Mouse (Mus musculus) neural tube, embryonic 11.5 days (tissue): ENCODE measurements around the gene Hist1h2be. TPM values are rescaled to one million over a fixed set of nuclear protein-coding genes. Genes with fewer than 3 reads are reported as not detected.
"Not testable (repeated sequence)": the region's sequence is repeated elsewhere in the genome, so short reads cannot be mapped to it uniquely, and the experiment has no call there.

Experiments used
- ATAC-seq: fragments of 200-750 bp; cut with Nextera tagmentation; 2 replicates; pipeline ENCODE4 v1.8.0; 2017; ENCODE audit warnings: moderate number of reproducible peaks, mild to moderate bottlenecking, moderate TSS enrichment, moderate library complexity; ENCODE audit not compliant: insufficient read depth, low FRiP score, low TSS enrichment
- DNase-seq: peaks from one replicate; pipeline ENCODE4 v3.0.0-alpha.2; 2015; ENCODE audit warnings: low spot score
- H3K27ac ChIP-seq: fragments of 300-500 bp; sonication (generic); 2 replicates; pipeline ENCODE4 v1.5.1; 2014; ENCODE audit warnings: low read depth, mild to moderate bottlenecking, low read length
- H3K27me3 ChIP-seq: fragments of 300-500 bp; sonication (generic); 2 replicates; pipeline ENCODE4 v1.6.1; 2014; ENCODE audit warnings: mild to moderate bottlenecking, low read length, mixed read lengths; ENCODE audit not compliant: control insufficient read depth, insufficient read depth
- H3K36me3 ChIP-seq: fragments of 300-500 bp; sonication (generic); 2 replicates; pipeline ENCODE4 v1.6.1; 2014; ENCODE audit warnings: mild to moderate bottlenecking, low read length, moderate library complexity, mixed read lengths; ENCODE audit not compliant: control insufficient read depth, insufficient read depth
- H3K4me1 ChIP-seq: fragments of 300-500 bp; sonication (generic); 2 replicates; pipeline ENCODE4 v1.6.1; 2014; ENCODE audit warnings: low read length, mixed read lengths; ENCODE audit not compliant: control insufficient read depth, insufficient read depth
- H3K4me2 ChIP-seq: fragments of 300-500 bp; sonication (generic); 2 replicates; pipeline ENCODE4 v1.6.1; 2014; ENCODE audit warnings: low read depth, mild to moderate bottlenecking, moderate library complexity
- H3K4me3 ChIP-seq: fragments of 300-500 bp; sonication (generic); 2 replicates; pipeline ENCODE4 v1.5.1; 2014; ENCODE audit warnings: low read depth, low read length
- H3K9ac ChIP-seq: fragments of 300-500 bp; sonication (generic); 2 replicates; pipeline ENCODE4 v1.6.1; 2014; ENCODE audit warnings: mild to moderate bottlenecking, low read length
- H3K9me3 ChIP-seq: fragments of 300-500 bp; sonication (generic); 2 replicates; pipeline ENCODE4 v1.6.1; 2016; ENCODE audit warnings: low read length; ENCODE audit not compliant: control insufficient read depth
- WGBS: fragments of 180-500 bp; shearing (Covaris S2); extraction: QIAGEN DNeasy Blood & Tissue Kit; methylation state at CpG from one replicate; pipeline ENCODE4 v1.1.7; 2014; 5-methylcytosine and 5-hydroxymethylcytosine counted together
- polyA plus RNA-seq: library from polyadenylated mRNA; unstranded; fragments of >200 nt; fragmentation: Nextera tagmentation; extraction: Ambion mirVana; gene quantifications from 2 replicates; pipeline ENCODE4 v1.2.1, GENCODE M21; 2014

Hist1h2be gene
- polyA plus RNA-seq, 1 experiment from 2014 or later: 1.8 TPM

GRCm38 (mm10) chr13:23550761-23551145, 70.2 kb downstream of the Hist1h2be start:
- Histone ChIP-seq H3K4me2 (peak overlapping the region; percentile 57), H3K4me3 (peak overlapping the region; percentile 40), H3K4me1 (peaks cover 5% of the 10 kb centered on the region; the same call in 1 of the 2 replicates), H3K9me3 (no peaks in the 10 kb centered on the region), H3K27ac (peak overlapping the region; percentile 85), H3K36me3 (no peaks in the 10 kb centered on the region), H3K9ac (peak overlapping the region; percentile 63), H3K27me3 (no peaks in the 10 kb centered on the region)
- DNase-seq: peak; percentile 23
- no peak for ATAC-seq
- WGBS: 5% methylated on average over 3 of the region's 3 CpGs

GRCm38 (mm10) chr13:23546694-23547093, 74.2 kb downstream of the Hist1h2be start:
- ATAC-seq (no peak), DNase-seq (no peak)
- Histone ChIP-seq H3K4me2 (no peak overlapping the region), H3K9ac (no peak overlapping the region), H3K4me1 (peaks cover 6% of the 10 kb centered on the region; the same call in 1 of the 2 replicates), H3K9me3 (no peaks in the 10 kb centered on the region), H3K4me3 (no peak overlapping the region), H3K36me3 (no peaks in the 10 kb centered on the region), H3K27me3 (no peaks in the 10 kb centered on the region), H3K27ac (0 out of 2 replicates have a peak overlapping the region, but pooled peaks have one; percentile 1)
- 85% methylated on average over 5 of the region's 5 CpGs for WGBS

GRCm38 (mm10) chr13:23544787-23545120, 76.2 kb downstream of the Hist1h2be start:
- WGBS: under 1% methylated on average over 8 of the region's 14 CpGs
- H3K27me3 ChIP-seq, ATAC-seq, H3K9me3 ChIP-seq, H3K4me1 ChIP-seq, H3K36me3 ChIP-seq, DNase-seq: not testable (repeated sequence)
- Histone ChIP-seq H3K27ac (peak overlapping the region; percentile 87), H3K4me2 (peak overlapping the region; percentile 36), H3K9ac (peak overlapping the region; percentile 63), H3K4me3 (peak overlapping the region; percentile 42)

- Histone ChIP-seq H3K4me1 (peaks cover 3% of the 10 kb centered on the region; the same call in 1 of the 2 replicates), H3K4me3 (peak within 1 kb of the TSS; percentile 42), H3K4me2 (peak within 1 kb of the TSS; percentile 72), H3K9ac (peak within 1 kb of the TSS; percentile 65), H3K27me3 (no peaks in the 10 kb centered on the region), H3K36me3 (no peaks in the 10 kb centered on the region), H3K9me3 (no peaks in the 10 kb centered on the region), H3K27ac (peak within 1 kb of the TSS; percentile 87)
- WGBS: under 1% methylated on average over 24 of the region's 45 CpGs
- peak; percentile 67 for DNase-seq
- ATAC-seq: peak; percentile 93
Observed at GRCm38 (mm10) chr13:23543965-23544786, 76.7 kb downstream of the Hist1h2be start, which contains the start of gene Hist1h3f. Hist1h3f (plus strand) TSS chr13:23544052.

GRCm38 (mm10) chr13:23542999-23543607, 77.8 kb downstream of the Hist1h2be start, which contains the start of gene Hist1h2bh:
Hist1h2bh (minus strand) TSS chr13:23543392.
- ATAC-seq: peak; percentile 88
- not testable (repeated sequence) for H3K27me3 ChIP-seq

GRCm38 (mm10) chr13:23542225-23542980, 78.5 kb downstream of the Hist1h2be start:
- H3K4me3 ChIP-seq: peak overlapping the region; percentile 38
- peak overlapping the region; percentile 65 for H3K9ac ChIP-seq
- not testable (repeated sequence) for DNase-seq, H3K4me1 ChIP-seq, H3K9me3 ChIP-seq, H3K27me3 ChIP-seq, ATAC-seq, H3K36me3 ChIP-seq
- H3K27ac ChIP-seq: peak overlapping the region; percentile 81
- peak overlapping the region; percentile 60 for H3K4me2 ChIP-seq
- 7% methylated on average over 3 of the region's 3 CpGs for WGBS

More at GRCm38 (mm10) chr13:23542999-23543607, 77.8 kb downstream of the Hist1h2be start, which contains the start of gene Hist1h2bh:
- peak; percentile 74 for DNase-seq
- not testable (repeated sequence) for H3K36me3 ChIP-seq, H3K9me3 ChIP-seq, H3K4me1 ChIP-seq
- Histone ChIP-seq H3K4me2 (peak within 1 kb of the TSS; percentile 72), H3K9ac (peak within 1 kb of the TSS; percentile 65), H3K27ac (peak within 1 kb of the TSS; percentile 87), H3K4me3 (peak within 1 kb of the TSS; percentile 42)
- under 1% methylated on average over 21 of the region's 42 CpGs for WGBS

GRCm38 (mm10) chr13:23541497-23541896, 79.4 kb downstream of the Hist1h2be start:
- no peak for ATAC-seq
- Histone ChIP-seq H3K36me3 (no peaks in the 10 kb centered on the region), H3K9me3 (no peaks in the 10 kb centered on the region), H3K9ac (no peak overlapping the region), H3K27ac (no peak overlapping the region), H3K4me2 (no peak overlapping the region), H3K27me3 (no peaks in the 10 kb centered on the region), H3K4me1 (peaks cover 4% of the 10 kb centered on the region; the same call in 1 of the 2 replicates), H3K4me3 (no peak overlapping the region)
- no peak for DNase-seq
- WGBS: 89% methylated on average over 3 of the region's 3 CpGs

GRCm38 (mm10) chr13:23539821-23540220, 81.1 kb downstream of the Hist1h2be start:
- WGBS: 70% methylated on average over 1 of the region's 1 CpGs
- H3K4me1 ChIP-seq: not testable (repeated sequence)

More at GRCm38 (mm10) chr13:23539821-23540220, 81.1 kb downstream of the Hist1h2be start:
- ATAC-seq, DNase-seq, H3K9ac ChIP-seq, H3K9me3 ChIP-seq, H3K27ac ChIP-seq, H3K27me3 ChIP-seq, H3K36me3 ChIP-seq, H3K4me2 ChIP-seq, H3K4me3 ChIP-seq: not testable (repeated sequence)
